Mouse (Mus musculus): ENCODE data around the gene Cdc26. TPM values are rescaled to one million over a fixed set of nuclear protein-coding genes. Genes with fewer than 3 reads are reported as not detected.

Cdc26 gene
- polyA plus RNA-seq, 2 experiments, result 40.2 to 65.7 TPM

GRCm38 (mm10) chr4:62360088-62360804 lies 48.2 kb downstream of the Cdc26 start, which contains the start of the genes Fkbp15 and Slc31a1:
Gene Fkbp15, minus strand, starts transcription at chr4:62360548.
Gene Slc31a1, plus strand, starts transcription at chr4:62360727.
- DNase-seq (ENCODE audit: low read depth in 3 of 3, low spot score in 3 of 3) (peak; percentile 98 to 99 (median 99)), ATAC-seq (ENCODE audit: insufficient read depth) (peak; percentile 99)
- H3K9me3 ChIP-seq (ENCODE audit: control insufficient read depth, low read length), result no peaks in the 10 kb centered on the region
- peaks cover 7 to 13% of the 10 kb centered on the region in 2 experiments for H3K4me1 ChIP-seq (replicated peaks; ENCODE audit: control insufficient read depth in 2 of 2, insufficient read depth in 2 of 2, low read length in 1 of 2)
- peak within 1 kb of the TSS; percentile 96 for H3K4me2 ChIP-seq (ENCODE audit: low read depth)
- under 1% methylated on average over 51 of the region's 51 CpGs for WGBS (ENCODE audit: insufficient replicate concordance)
- H3K4me3 ChIP-seq (ENCODE audit: insufficient read depth in 1 of 2, low read depth in 2 of 2, low read length in 2 of 2), result peak within 1 kb of the TSS; percentile 89 to 90
- H3K27me3 ChIP-seq (ENCODE audit: control insufficient read depth, insufficient read depth, low read length), result no peaks in the 10 kb centered on the region
- H3K27ac ChIP-seq, result peak within 1 kb of the TSS; percentile 75
- TF ChIP-seq CTCF (IDR thresholded peaks at IDR 0.05; ENCODE audit: low read depth), result no peak; the same call in 1 of the 2 replicates
- TF ChIP-seq EP300 (IDR thresholded peaks at IDR 0.05; ENCODE audit: low read depth), result no peak
- peaks cover 6% of the 10 kb centered on the region; the same call in 1 of the 2 replicates for H3K36me3 ChIP-seq (replicated peaks; ENCODE audit: control insufficient read depth, insufficient read depth, low read depth)
- peak within 1 kb of the TSS; percentile 85 for H3K9ac ChIP-seq (replicated peaks)

GRCm38 (mm10) chr4:62359256-62359775 lies 49.1 kb downstream of the Cdc26 start:
- TF ChIP-seq EP300 (IDR thresholded peaks at IDR 0.05; ENCODE audit: low read depth), result no peak
- TF ChIP-seq CTCF (IDR thresholded peaks at IDR 0.05; ENCODE audit: low read depth), result no peak
- ATAC-seq (ENCODE audit: insufficient read depth) (no peak), DNase-seq (ENCODE audit: low read depth in 3 of 3, low spot score in 3 of 3) (no peak)
- Histone ChIP-seq H3K4me3 (ENCODE audit: insufficient read depth in 1 of 2, low read depth in 2 of 2, low read length in 2 of 2) (peak overlapping the region; percentile 69 to 89), H3K27me3 (ENCODE audit: control insufficient read depth, insufficient read depth, low read length) (no peaks in the 10 kb centered on the region), H3K9me3 (ENCODE audit: control insufficient read depth, low read length) (no peaks in the 10 kb centered on the region), H3K9ac (replicated peaks) (peak overlapping the region; percentile 83), H3K27ac (peak overlapping the region; percentile 75), H3K4me2 (ENCODE audit: low read depth) (peak overlapping the region; percentile 96), H3K4me1 (replicated peaks; ENCODE audit: control insufficient read depth in 2 of 2, insufficient read depth in 2 of 2, low read length in 1 of 2) (peaks cover 7 to 9% of the 10 kb centered on the region in 2 experiments), H3K36me3 (replicated peaks; ENCODE audit: control insufficient read depth, insufficient read depth, low read depth) (peaks cover 6% of the 10 kb centered on the region; the same call in 1 of the 2 replicates)
- 25% methylated on average over 7 of the region's 7 CpGs for WGBS (ENCODE audit: insufficient replicate concordance)

- TF ChIP-seq CTCF (IDR thresholded peaks at IDR 0.05; ENCODE audit: low read depth), result no peak
- no peak for TF ChIP-seq EP300 (IDR thresholded peaks at IDR 0.05; ENCODE audit: low read depth)
- WGBS (ENCODE audit: insufficient replicate concordance), result 31% methylated on average over 1 of the region's 1 CpGs
- Histone ChIP-seq H3K27me3 (ENCODE audit: control insufficient read depth, insufficient read depth, low read length) (no peaks in the 10 kb centered on the region), H3K9ac (replicated peaks) (no peak overlapping the region), H3K4me2 (ENCODE audit: low read depth) (no peak overlapping the region), H3K36me3 (replicated peaks; ENCODE audit: control insufficient read depth, insufficient read depth, low read depth) (peaks cover 6% of the 10 kb centered on the region; the same call in 1 of the 2 replicates), H3K27ac (no peak overlapping the region; the same call in 1 of the 2 replicates), H3K4me3 (ENCODE audit: insufficient read depth in 1 of 2, low read depth in 2 of 2, low read length in 2 of 2) (no peak overlapping the region), H3K9me3 (ENCODE audit: control insufficient read depth, low read length) (no peaks in the 10 kb centered on the region), H3K4me1 (replicated peaks; ENCODE audit: control insufficient read depth in 2 of 2, insufficient read depth in 2 of 2, low read length in 1 of 2) (peaks cover 7 to 9% of the 10 kb centered on the region in 2 experiments)
- no peak for ATAC-seq (ENCODE audit: insufficient read depth)
- no peak for DNase-seq (ENCODE audit: low read depth in 3 of 3, low spot score in 3 of 3)
Measured at GRCm38 (mm10) chr4:62357631-62358148, 50.8 kb downstream of the Cdc26 start.

- 86% methylated on average over 2 of the region's 2 CpGs for WGBS (ENCODE audit: insufficient replicate concordance)
Measured at GRCm38 (mm10) chr4:62349371-62349770, 59.1 kb downstream of the Cdc26 start.

GRCm38 (mm10) chr4:62348329-62348705 lies 60.1 kb downstream of the Cdc26 start:
- H3K4me2 ChIP-seq (ENCODE audit: low read depth), result peak overlapping the region; percentile 24; the same call in 1 of the 2 replicates
- TF ChIP-seq EP300 (IDR thresholded peaks at IDR 0.05; ENCODE audit: low read depth) (no peak), CTCF (IDR thresholded peaks at IDR 0.05; ENCODE audit: low read depth) (no peak)
- H3K9me3 ChIP-seq (ENCODE audit: control insufficient read depth, low read length), result no peaks in the 10 kb centered on the region
- no peaks in the 10 kb centered on the region for H3K27me3 ChIP-seq (ENCODE audit: control insufficient read depth, insufficient read depth, low read length)
- peaks cover 15% of the 10 kb centered on the region for H3K36me3 ChIP-seq (replicated peaks; ENCODE audit: control insufficient read depth, insufficient read depth, low read depth)
- H3K9ac ChIP-seq (replicated peaks), result no peak overlapping the region
- ATAC-seq (ENCODE audit: insufficient read depth) (peak; percentile 39; the same call in 1 of the 2 replicates), DNase-seq (ENCODE audit: low read depth in 3 of 3, low spot score in 3 of 3) (no peak)
- H3K4me3 ChIP-seq (ENCODE audit: insufficient read depth in 1 of 2, low read depth in 2 of 2, low read length in 2 of 2), result no peak overlapping the region
- H3K27ac ChIP-seq, result no peak overlapping the region
- peaks cover 0 to 5% of the 10 kb centered on the region in 2 experiments; a peak in 1 of 4 replicates for H3K4me1 ChIP-seq (replicated peaks; ENCODE audit: control insufficient read depth in 2 of 2, insufficient read depth in 2 of 2, low read length in 1 of 2)
- 43% methylated on average over 2 of the region's 2 CpGs for WGBS (ENCODE audit: insufficient replicate concordance)

More at GRCm38 (mm10) chr4:62349371-62349770, 59.1 kb downstream of the Cdc26 start:
- DNase-seq (ENCODE audit: low read depth in 3 of 3, low spot score in 3 of 3) (no peak), ATAC-seq (ENCODE audit: insufficient read depth) (no peak)
- Histone ChIP-seq H3K4me3 (ENCODE audit: insufficient read depth in 1 of 2, low read depth in 2 of 2, low read length in 2 of 2) (no peak overlapping the region), H3K4me1 (replicated peaks; ENCODE audit: control insufficient read depth in 2 of 2, insufficient read depth in 2 of 2, low read length in 1 of 2) (peaks cover 0 to 5% of the 10 kb centered on the region in 2 experiments; a peak in 1 of 4 replicates), H3K9me3 (ENCODE audit: control insufficient read depth, low read length) (no peaks in the 10 kb centered on the region), H3K27ac (no peak overlapping the region), H3K36me3 (replicated peaks; ENCODE audit: control insufficient read depth, insufficient read depth, low read depth) (peaks cover 15% of the 10 kb centered on the region), H3K9ac (replicated peaks) (no peak overlapping the region), H3K27me3 (ENCODE audit: control insufficient read depth, insufficient read depth, low read length) (no peaks in the 10 kb centered on the region), H3K4me2 (ENCODE audit: low read depth) (no peak overlapping the region)
- TF ChIP-seq CTCF (IDR thresholded peaks at IDR 0.05; ENCODE audit: low read depth) (no peak), EP300 (IDR thresholded peaks at IDR 0.05; ENCODE audit: low read depth) (no peak)
